Mouse (Mus musculus): ENCODE measurements around the gene Erg.

Gene Erg

DNA sequence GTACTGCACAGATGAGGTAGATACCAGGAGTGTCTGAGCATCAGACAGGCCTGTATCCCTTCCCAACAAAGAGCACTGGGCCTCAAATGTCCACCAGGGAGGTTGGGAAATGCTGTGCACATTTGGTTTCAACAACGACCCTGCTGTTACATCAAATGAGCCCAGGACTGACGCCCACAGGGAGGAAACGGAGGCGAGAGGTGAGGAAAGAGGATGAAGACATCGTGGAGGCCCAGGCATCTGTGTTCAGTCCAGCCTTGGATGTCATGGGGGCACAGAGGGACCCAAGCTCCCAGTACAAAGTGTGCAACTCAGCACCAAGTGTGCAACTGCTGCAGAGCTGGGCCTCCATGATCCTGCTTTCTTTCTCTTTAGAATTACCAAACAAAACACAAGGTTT lies 236.6 kb downstream of the Erg start:
- no peak for DNase-seq (ENCODE audit: low spot score)

GRCm38 (mm10) chr16:95349344-95349743 lies 237.0 kb downstream of the Erg start:
- no peak for DNase-seq (ENCODE audit: low spot score)

GRCm38 (mm10) chr16:95348555-95348954 lies 237.8 kb downstream of the Erg start:
- no peak for DNase-seq (ENCODE audit: low spot score)

GRCm38 (mm10) chr16:95347202-95347601 lies 239.2 kb downstream of the Erg start:
- peak; percentile 35 for DNase-seq (ENCODE audit: low spot score)

DNA sequence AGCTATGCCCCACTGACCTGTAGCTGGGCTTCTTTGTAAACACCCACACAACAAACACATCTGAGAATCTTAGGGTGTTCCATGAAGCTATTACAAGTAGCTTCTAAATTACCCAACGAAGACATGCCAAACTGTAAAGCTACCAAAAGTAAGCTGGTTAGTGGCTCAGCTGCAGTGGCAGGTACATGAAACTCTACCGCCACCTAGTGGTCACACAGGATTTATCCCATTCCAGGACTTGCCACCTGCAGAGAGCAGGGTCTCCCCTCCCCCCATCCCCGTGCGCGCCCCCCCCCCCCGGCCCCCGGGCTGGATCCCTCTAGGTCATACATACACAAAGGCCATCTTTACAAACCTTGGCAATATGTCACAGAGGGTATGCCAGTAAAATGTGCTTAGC lies 240.5 kb downstream of the Erg start:
- DNase-seq (ENCODE audit: low spot score), result peak; percentile 15

DNA sequence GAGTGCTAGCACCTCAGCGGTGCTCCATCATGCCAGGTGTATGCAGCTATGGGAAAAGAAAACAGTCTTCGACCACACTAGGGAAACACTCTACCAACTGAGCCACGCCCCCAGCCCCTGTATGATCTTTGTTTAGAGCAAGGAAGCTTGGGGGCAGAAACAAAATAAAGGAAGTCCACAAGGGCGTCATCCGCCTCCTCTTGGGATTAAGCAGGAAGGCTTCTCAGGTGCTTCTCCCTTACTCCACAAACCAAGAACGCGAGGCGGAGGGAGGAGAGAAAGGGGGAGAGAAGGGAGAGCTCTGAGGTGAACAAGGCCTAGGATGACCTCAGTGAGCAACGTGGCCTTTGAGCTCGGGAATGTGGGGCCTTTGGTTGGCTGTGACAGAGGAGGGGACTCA lies 241.4 kb downstream of the Erg start:
- DNase-seq (ENCODE audit: low spot score), result no peak

GRCm38 (mm10) chr16:95342030-95342429 lies 244.4 kb downstream of the Erg start:
- no peak for DNase-seq (ENCODE audit: low spot score)

- DNase-seq (ENCODE audit: low spot score), result peak; percentile 23
Measured at GRCm38 (mm10) chr16:95340885-95341791, 245.3 kb downstream of the Erg start.

GRCm38 (mm10) chr16:95332159-95332558 lies 254.2 kb downstream of the Erg start:
- DNase-seq (ENCODE audit: low spot score), result no peak

DNA sequence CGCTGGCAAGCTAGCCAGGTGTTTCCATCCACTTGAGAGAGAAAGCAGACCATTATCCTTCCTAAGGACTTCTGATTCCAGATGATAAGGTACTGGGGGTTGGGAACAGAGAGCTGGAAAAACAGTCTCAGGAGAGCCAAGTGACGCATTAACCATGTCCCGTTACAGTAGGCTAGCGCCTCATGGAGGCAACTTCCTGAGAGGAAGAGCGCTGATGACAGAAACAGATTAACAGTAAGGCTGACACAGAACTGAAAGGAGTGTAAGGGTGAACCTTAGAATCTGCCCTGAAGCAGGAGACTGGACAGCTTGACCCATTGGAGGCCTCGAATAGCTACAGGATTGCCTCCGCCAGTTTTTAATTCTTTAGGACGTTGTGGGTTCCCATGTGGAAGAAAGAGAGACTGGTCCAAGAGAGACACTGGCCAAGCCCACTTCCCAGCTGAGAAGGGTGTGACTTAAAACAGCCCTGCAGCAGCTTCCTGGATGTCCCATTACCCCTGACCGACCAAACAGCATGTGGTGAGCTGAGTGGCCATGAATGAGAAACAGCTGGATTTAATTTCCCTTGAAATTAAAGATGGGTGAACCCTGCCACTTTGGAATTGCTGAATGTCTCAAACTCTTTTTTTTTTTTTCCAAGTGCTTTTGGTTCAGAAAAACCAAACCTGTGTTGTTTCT lies 264.3 kb downstream of the Erg start:
- DNase-seq (ENCODE audit: low spot score), result no peak

Data from ovary, adult 18-20 months (tissue).